Mouse (Mus musculus) layer of hippocampus, adult 9-11 months (tissue): ENCODE measurements around the gene Pcgf6.
"Not testable (repeated sequence)": the region's sequence is repeated elsewhere in the genome, so short reads cannot be mapped to it uniquely, and the experiment has no call there.

Experiments used
- DNase-seq: peaks from one replicate; pipeline ENCODE4 v3.0.0; 2022

Pcgf6 gene

GRCm38 (mm10) chr19:46996095-46996494 is 54.6 kb downstream of the Pcgf6 start:
- DNase-seq, result no peak

DNA sequence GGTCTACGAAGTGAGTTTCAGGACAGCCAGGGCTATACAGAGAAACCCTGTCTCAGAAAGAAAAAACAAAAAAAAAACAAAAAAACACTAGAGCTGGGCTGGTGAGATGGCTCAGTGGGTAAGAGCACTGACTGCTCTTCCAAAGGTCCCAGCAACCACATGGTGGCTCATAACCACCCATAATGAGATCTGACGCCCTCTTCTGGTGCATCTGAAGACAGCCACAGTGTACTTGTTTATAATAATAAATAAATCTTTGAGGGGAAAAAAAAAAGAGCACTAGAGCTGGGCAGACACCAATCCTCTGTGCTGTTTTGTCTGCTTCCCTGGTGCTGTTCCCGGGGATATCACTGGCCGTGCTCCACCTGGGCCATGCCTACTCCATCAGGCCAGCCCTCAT is 58.4 kb downstream of the Pcgf6 start:
- not testable (repeated sequence) for DNase-seq

GRCm38 (mm10) chr19:46991145-46991544 is 59.6 kb downstream of the Pcgf6 start:
- peak; percentile 44 for DNase-seq

- not testable (repeated sequence) for DNase-seq
Observed at GRCm38 (mm10) chr19:46990625-46991024, 60.1 kb downstream of the Pcgf6 start.

GRCm38 (mm10) chr19:46990153-46990518 is 60.6 kb downstream of the Pcgf6 start:
- no peak for DNase-seq

- DNase-seq, result no peak
Observed at GRCm38 (mm10) chr19:46989479-46990152, 61.1 kb downstream of the Pcgf6 start.

- DNase-seq, result no peak
Observed at GRCm38 (mm10) chr19:46988231-46989087, 62.2 kb downstream of the Pcgf6 start.

DNA sequence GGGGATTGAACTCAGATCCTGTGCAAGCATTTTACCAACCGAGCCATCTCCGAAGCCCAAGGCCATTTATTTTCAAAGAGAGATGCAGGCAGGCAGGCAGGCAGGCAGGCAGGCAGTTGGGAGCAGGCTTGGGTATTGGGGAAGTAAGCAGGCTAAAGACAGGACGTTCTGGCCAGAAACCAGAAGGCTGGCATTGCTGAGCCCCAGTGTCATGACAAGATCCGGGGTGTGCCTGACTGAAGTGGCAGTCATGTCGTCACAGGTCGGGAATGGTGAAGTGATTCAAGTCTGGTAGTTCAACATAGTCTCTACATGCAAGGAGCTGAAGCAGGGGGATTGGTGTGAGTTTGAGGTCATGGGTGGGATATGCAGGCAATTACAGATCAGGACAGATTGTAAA is 63.1 kb downstream of the Pcgf6 start:
- DNase-seq, result no peak

GRCm38 (mm10) chr19:46984726-46985622 is 65.7 kb downstream of the Pcgf6 start:
- no peak for DNase-seq

- no peak for DNase-seq
Observed at GRCm38 (mm10) chr19:46983966-46984380, 66.7 kb downstream of the Pcgf6 start.
